Mouse (Mus musculus) T-helper 17 cell (primary cell): Measurements from ENCODE around the gene Tnfsf15.

Source experiments
- in situ Hi-C, 2 experiments: fragments of 300-600 bp; cut with MboI, MseI; formaldehyde crosslinking; loops; 1 replicate in 1 of 2; 2 replicates in 1 of 2; pipeline ENCODE4 v1.15.1; 2025; ENCODE audit warnings: high pct_unique_total_duplicates in 2 of 2

Tnfsf15 gene

DNA sequence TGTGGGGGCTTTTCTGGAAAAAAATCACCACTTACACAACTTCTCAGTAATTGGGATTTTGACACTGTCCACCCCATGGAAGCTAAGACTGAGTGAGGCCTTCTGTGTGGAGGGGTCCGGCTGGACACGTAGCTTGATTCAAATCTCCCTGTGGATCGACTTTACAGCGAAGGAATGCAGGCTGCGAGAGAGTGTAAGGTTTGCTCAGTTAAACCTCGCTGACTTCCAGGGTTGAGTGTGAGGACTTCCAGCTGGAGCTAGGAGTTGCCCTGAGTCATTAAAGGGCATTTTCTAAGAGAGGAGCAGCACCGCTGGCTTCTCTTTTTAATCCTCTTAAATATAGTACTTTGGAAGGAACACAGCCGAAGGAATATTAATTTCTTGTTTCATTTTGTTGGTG is 57.5 kb downstream of the Tnfsf15 start:
- in situ Hi-C loops, result loop anchor here in 1 of 2 experiments (5.0 kb wide), 2 partner anchors 155 to 260 kb away; no protein-coding TSS in a partner anchor

DNA sequence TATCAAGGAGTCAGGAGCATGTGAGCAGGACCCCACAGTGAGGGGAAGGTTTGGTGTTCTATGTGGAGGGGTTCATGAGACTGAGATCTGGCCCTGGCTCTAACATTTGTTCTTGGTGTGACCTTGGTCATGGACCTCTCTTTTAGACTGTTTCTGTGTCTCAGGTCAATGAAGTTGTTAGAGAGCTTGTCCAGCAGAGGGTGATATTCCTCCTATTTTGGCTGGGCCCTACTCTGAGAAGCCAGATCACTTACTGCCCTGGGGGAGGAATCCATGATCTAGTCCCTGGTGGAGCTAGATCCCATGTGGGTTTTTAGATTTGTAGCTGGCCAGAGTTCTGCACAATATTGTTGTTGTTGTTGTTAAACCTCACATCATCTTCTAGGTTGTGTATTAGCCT is 58.8 kb downstream of the Tnfsf15 start:
- in situ Hi-C loops, result loop anchor here in 1 of 2 experiments (5.0 kb wide), 2 partner anchors 156 to 261 kb away; no protein-coding TSS in a partner anchor

DNA sequence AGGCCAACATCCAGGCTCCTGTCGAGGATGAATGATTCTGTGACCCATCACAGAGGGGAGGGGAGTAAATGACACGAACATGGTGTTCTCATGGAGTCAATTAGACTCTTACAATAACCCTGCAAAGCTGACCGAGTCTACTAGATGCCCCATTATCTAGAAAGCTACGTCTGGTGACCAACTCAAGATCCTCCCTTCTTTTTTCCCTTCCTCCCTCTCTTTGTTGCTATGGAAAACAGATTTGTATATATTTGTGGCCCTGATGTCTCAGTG is 59.7 kb downstream of the Tnfsf15 start:
- in situ Hi-C loops, result loop anchor here in 1 of 2 experiments (5.0 kb wide), 2 partner anchors 157 to 262 kb away; no protein-coding TSS in a partner anchor

DNA sequence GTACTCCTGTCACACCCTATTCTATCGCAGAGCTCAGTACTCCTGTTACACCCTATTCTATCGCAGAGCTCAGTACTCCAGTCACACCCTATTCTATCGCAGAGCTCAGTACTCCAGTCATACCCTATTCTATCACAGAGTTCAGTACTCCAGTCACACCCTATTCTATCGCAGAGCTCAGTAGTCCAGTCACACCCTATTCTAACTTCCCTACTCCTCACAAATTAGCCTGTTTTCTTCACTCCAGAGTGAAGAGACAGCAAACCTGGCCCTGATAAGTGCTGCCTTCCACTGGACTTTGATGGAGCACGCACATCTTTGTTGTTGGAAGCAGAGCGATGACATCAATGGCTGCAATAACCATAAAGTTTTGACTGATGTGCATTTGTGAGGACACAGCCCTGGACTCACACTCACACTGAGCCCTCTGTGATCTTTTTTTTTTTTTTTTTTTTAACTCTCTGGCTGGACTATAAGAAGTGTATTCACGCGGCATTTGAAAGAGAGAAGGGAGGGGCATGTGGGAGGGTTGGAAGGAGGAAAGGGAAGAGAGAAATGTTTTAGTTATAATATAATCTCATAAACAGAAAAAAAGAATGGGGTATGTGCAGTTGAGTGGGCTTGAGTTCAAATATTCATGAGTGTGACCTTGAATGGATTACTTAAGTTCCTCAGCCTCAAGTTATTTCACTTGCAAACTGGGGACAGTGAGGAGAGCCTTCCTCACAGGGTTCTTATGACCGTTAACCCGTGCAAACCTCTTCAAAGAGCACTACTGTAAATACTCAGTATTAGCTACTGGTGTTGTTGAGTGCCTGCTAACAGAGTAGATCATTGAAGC is 60.3 kb downstream of the Tnfsf15 start:
- in situ Hi-C loops, result loop anchor here in 1 of 2 experiments (5.0 kb wide), 2 partner anchors 158 to 263 kb away; no protein-coding TSS in a partner anchor

DNA sequence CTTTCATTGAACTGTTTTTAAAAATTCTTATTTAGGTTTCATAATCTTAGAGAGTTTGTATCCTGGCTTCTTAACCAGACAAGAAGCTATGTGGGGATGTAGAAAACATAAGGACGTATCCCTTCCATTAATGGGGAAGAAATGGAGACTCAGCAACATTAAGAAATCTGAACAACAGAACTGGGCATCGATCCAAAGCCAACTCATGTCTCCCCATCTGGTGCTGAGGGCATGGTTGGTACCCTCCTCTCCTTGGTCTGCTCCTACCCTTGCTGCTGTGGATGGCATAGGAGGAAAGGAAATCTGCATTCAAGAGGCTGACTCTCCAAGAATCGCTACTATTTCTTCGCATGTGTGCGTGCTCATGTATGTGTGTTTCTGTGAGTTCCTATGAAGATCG is 61.2 kb downstream of the Tnfsf15 start:
- in situ Hi-C loops, result no loop called here

DNA sequence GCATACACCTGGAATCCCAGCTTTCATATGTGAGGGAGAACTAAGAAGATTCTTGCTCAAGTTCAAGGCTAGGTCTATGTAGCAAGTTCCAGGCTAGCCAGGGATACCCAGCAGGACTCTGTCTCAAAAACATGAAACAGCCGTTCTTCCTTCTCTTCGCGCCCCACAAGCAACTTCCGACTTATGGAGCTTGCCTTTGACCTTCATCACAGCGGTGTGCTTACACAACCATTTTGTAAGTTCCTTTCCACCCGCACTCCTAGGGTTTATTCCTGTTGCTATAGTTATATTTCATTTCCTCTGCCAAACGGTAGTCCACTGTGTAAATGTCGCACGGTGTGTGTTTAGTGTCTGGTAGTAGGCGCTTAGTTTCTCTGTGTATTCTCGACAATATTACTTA is 61.9 kb downstream of the Tnfsf15 start:
- in situ Hi-C loops, result no loop called here

DNA sequence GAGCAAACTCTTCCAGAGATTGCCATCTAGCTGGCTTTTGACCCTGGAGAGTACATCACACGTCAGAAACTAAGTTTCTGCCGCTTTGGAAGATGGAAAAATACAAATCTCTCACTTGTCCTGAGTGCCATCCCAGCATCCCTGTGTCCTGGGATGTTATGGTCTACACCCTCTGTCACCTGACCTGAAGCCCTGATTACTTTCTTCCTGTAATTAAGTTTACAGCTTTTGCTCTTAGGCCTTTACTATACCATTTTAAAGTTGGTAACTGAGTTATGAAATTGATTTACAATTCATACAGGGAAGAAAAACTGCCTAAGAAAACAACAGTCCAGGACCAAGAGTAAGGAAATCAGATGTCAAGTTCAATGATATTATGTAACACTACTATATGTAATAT is 62.5 kb downstream of the Tnfsf15 start:
- in situ Hi-C loops, result no loop called here

DNA sequence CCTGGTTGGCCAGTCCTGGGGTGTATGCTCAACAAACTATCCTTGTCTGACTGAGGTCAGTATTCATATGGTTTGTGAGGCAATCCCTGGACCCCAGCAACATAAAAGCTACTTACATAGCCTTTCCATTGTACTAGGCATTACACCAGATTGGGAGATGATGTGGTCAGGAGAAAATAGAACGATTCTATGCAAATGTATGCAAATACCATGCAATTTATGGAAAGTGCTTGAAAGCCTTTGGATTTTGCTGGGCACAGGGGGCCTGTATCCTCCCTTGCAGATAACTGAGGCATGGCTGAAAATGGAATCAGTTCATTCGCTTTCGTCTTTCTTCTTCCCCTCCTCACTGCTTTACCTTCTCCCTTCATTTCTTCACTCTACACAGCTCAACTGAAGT is 63.4 kb downstream of the Tnfsf15 start:
- in situ Hi-C loops, result no loop called here
